Mouse (Mus musculus) neural tube, embryonic 11.5 days (tissue): ENCODE results near the gene Cyfip2. TPM values are rescaled to one million over a fixed set of nuclear protein-coding genes. Genes with fewer than 3 reads are reported as not detected.

ENCODE experiments used
- ATAC-seq: fragments of 200-750 bp; cut with Nextera tagmentation; 2 replicates; pipeline ENCODE4 v1.8.0; 2017; ENCODE audit warnings: moderate number of reproducible peaks, mild to moderate bottlenecking, moderate TSS enrichment, moderate library complexity; ENCODE audit not compliant: insufficient read depth, low FRiP score, low TSS enrichment
- DNase-seq: peaks from one replicate; pipeline ENCODE4 v3.0.0-alpha.2; 2015; ENCODE audit warnings: low spot score
- H3K27ac ChIP-seq: fragments of 300-500 bp; sonication (generic); 2 replicates; pipeline ENCODE4 v1.5.1; 2014; ENCODE audit warnings: low read depth, mild to moderate bottlenecking, low read length
- H3K27me3 ChIP-seq: fragments of 300-500 bp; sonication (generic); 2 replicates; pipeline ENCODE4 v1.6.1; 2014; ENCODE audit warnings: mild to moderate bottlenecking, low read length, mixed read lengths; ENCODE audit not compliant: control insufficient read depth, insufficient read depth
- H3K36me3 ChIP-seq: fragments of 300-500 bp; sonication (generic); 2 replicates; pipeline ENCODE4 v1.6.1; 2014; ENCODE audit warnings: mild to moderate bottlenecking, low read length, moderate library complexity, mixed read lengths; ENCODE audit not compliant: control insufficient read depth, insufficient read depth
- H3K4me1 ChIP-seq: fragments of 300-500 bp; sonication (generic); 2 replicates; pipeline ENCODE4 v1.6.1; 2014; ENCODE audit warnings: low read length, mixed read lengths; ENCODE audit not compliant: control insufficient read depth, insufficient read depth
- H3K4me2 ChIP-seq: fragments of 300-500 bp; sonication (generic); 2 replicates; pipeline ENCODE4 v1.6.1; 2014; ENCODE audit warnings: low read depth, mild to moderate bottlenecking, moderate library complexity
- H3K4me3 ChIP-seq: fragments of 300-500 bp; sonication (generic); 2 replicates; pipeline ENCODE4 v1.5.1; 2014; ENCODE audit warnings: low read depth, low read length
- H3K9ac ChIP-seq: fragments of 300-500 bp; sonication (generic); 2 replicates; pipeline ENCODE4 v1.6.1; 2014; ENCODE audit warnings: mild to moderate bottlenecking, low read length
- H3K9me3 ChIP-seq: fragments of 300-500 bp; sonication (generic); 2 replicates; pipeline ENCODE4 v1.6.1; 2016; ENCODE audit warnings: low read length; ENCODE audit not compliant: control insufficient read depth
- whole genome bisulfite sequencing: fragments of 180-500 bp; shearing (Covaris S2); extraction: QIAGEN DNeasy Blood & Tissue Kit; methylation state at CpG from one replicate; pipeline ENCODE4 v1.1.7; 2014; 5-methylcytosine and 5-hydroxymethylcytosine counted together
- polyA plus RNA-seq: library from polyadenylated mRNA; unstranded; fragments of >200 nt; fragmentation: Nextera tagmentation; extraction: Ambion mirVana; gene quantifications from 2 replicates; pipeline ENCODE4 v1.2.1, GENCODE M21; 2014

The Cyfip2 gene
- polyA plus RNA-seq, 1 experiment from 2014 or later = 66.4 TPM

DNA sequence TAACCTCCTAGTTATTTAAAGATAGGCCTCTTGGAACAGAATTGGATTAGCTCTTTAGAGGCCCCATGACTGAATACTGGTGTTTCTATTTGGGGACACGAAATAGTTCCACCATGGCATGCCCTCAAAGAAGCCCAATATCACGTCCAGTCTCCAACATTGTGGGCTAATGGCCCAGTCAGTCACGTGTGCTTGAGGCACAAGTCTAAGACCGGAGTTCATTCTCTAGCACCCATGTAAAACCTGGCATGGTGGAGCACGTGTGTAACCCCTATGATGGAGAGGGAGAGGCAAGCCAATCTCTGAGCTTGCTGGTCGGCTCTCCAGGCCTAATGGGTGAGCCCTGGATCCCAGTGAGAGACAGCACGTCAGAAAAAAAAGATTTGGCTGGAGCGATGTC, 36.5 kb downstream of the Cyfip2 start:
- no peaks in the 10 kb centered on the region for H3K27me3 ChIP-seq
- no peak for DNase-seq
- H3K9me3 ChIP-seq = no peaks in the 10 kb centered on the region
- H3K4me1 ChIP-seq = no peaks in the 10 kb centered on the region
- H3K4me3 ChIP-seq = no peak overlapping the region
- H3K4me2 ChIP-seq = no peak overlapping the region
- ATAC-seq = no peak
- WGBS = 90% methylated on average over 8 of the region's 8 CpGs
- H3K27ac ChIP-seq = no peak overlapping the region
- H3K9ac ChIP-seq = no peak overlapping the region
- H3K36me3 ChIP-seq = peaks cover 4% of the 10 kb centered on the region

DNA sequence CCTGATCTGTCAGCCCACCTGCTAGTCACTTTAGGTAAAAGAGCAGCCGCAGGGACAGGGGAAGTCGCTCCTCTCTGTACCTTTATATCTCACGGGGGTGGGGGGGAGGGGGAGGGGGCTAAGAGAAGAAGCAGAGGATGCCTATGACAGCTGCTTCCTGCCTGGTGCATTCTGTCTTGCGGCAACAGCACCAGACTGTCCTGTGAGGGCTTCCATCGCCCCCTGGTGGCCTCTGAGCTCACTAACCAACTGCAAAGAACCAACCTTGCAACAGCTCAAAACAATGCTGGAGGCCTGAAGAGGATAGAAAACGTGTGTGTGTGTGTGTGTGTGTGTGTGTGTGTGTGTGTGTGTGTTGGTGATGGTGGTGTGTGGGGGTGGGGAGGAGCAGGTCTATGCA, 37.4 kb downstream of the Cyfip2 start:
- Histone ChIP-seq H3K4me2 (no peak overlapping the region), H3K27me3 (no peaks in the 10 kb centered on the region), H3K9me3 (no peaks in the 10 kb centered on the region), H3K4me1 (no peaks in the 10 kb centered on the region), H3K9ac (no peak overlapping the region), H3K27ac (no peak overlapping the region), H3K4me3 (no peak overlapping the region), H3K36me3 (peaks cover 2% of the 10 kb centered on the region)
- DNase-seq (peak; percentile 76), ATAC-seq (peak; percentile 80)
- WGBS = 17% methylated on average over 5 of the region's 6 CpGs

DNA sequence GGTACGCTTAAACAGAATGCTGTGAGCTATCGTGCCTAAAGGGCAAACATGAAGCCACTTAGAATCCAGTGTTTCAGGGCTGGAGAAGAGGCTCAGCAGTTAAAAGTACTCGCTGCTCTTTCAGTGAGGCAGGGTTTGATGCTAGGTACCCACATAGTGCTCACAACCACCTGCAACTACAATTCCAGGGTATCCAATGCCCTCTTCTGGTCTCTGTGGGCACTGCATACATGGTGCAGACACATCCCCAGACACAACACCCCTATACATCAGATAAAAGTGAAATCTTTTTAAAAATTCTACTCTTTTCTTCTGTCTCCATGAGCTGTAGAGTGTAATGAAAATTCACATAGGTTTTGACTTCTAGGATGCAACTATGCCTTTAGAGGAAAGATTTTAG, 38.7 kb downstream of the Cyfip2 start:
- Histone ChIP-seq H3K27me3 (no peaks in the 10 kb centered on the region), H3K9me3 (no peaks in the 10 kb centered on the region), H3K4me1 (no peaks in the 10 kb centered on the region), H3K27ac (no peak overlapping the region), H3K36me3 (peaks cover 2% of the 10 kb centered on the region), H3K4me2 (no peak overlapping the region), H3K4me3 (no peak overlapping the region), H3K9ac (no peak overlapping the region)
- ATAC-seq (no peak), DNase-seq (no peak)
- whole genome bisulfite sequencing = 90% methylated on average over 3 of the region's 3 CpGs

DNA sequence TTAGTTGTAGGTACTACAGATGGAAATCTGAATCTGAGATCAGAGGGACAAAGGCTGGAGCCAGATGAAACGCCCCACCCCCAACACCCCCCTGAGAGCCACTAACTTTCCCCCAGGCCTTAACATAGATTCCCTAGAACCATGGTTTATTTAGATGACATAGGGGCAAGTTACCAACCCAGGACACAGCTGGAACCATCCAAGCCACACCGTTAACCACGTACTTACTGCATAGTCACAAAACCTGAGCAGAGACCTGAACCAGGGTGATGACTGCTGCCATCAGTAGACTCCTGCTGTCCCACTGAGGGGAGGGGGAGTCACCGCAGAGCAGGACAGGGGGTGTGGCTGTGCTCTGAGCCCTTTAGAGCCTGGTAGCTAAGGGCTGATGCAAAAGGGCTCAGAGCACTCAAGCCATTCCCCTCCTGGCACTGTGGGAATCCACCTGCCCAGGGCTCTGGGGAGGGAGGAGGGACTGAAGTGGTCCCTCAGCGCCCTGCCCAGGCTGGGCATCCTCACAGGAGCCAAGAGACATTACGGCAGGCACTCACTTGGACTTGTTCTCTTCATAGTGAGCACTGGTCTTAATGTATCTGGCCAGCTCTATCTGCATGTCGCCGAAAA, 40.5 kb downstream of the Cyfip2 start:
- Histone ChIP-seq H3K4me3 (no peak overlapping the region), H3K9ac (no peak overlapping the region), H3K27me3 (no peaks in the 10 kb centered on the region), H3K4me1 (no peaks in the 10 kb centered on the region), H3K36me3 (peaks cover 4% of the 10 kb centered on the region), H3K9me3 (no peaks in the 10 kb centered on the region), H3K4me2 (no peak overlapping the region), H3K27ac (no peak overlapping the region)
- 72% methylated on average over 8 of the region's 8 CpGs for WGBS
- no peak for ATAC-seq
- peak; percentile 6 for DNase-seq

DNA sequence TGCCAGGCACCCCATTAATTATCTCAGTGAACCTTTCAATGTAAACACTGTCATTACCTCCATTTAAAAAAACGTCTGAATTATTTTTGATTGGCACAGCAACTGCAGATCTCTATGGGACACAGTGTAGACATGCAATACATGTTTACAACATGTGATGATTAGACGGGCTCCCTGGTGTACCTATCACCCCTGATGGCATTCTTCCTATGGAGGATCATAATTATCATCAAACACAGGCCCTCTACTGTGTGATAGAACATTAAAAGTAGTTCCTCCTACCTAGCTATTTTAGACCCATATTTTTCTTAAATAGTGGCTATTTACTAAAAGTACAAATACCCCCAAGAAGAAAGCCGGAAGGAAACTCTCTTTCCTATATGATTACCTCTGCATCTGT, 42.8 kb downstream of the Cyfip2 start:
- ATAC-seq (no peak), DNase-seq (no peak)
- WGBS = 76% methylated on average over 3 of the region's 3 CpGs
- Histone ChIP-seq H3K27me3 (no peaks in the 10 kb centered on the region), H3K36me3 (peaks cover 10% of the 10 kb centered on the region), H3K4me1 (no peaks in the 10 kb centered on the region), H3K4me3 (no peak overlapping the region), H3K4me2 (no peak overlapping the region), H3K9ac (no peak overlapping the region), H3K9me3 (no peaks in the 10 kb centered on the region), H3K27ac (no peak overlapping the region)

DNA sequence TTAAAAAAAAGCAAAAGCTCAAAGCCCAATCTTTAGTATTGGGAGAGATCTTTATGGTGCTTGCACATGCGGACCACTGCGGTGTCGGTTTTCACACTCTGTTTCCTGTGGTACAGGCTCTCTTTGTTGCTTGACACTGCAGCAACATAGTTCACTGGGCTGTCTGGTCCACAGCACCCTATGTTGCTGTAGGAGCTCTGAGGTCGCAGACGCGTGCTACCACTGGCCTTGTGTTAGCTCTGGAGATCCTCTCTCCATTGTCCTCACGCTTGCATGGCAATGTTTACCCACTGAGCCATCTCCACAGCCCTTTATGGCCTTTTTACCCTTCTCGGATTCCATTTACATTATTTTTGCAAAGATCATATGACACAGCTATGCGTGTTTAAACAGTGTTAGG, 43.3 kb downstream of the Cyfip2 start:
- Histone ChIP-seq H3K36me3 (peaks cover 10% of the 10 kb centered on the region), H3K9me3 (no peaks in the 10 kb centered on the region), H3K4me1 (no peaks in the 10 kb centered on the region), H3K4me2 (no peak overlapping the region), H3K27ac (no peak overlapping the region), H3K4me3 (no peak overlapping the region), H3K9ac (no peak overlapping the region), H3K27me3 (no peaks in the 10 kb centered on the region)
- no peak for ATAC-seq
- DNase-seq = no peak
- 79% methylated on average over 9 of the region's 9 CpGs for WGBS

DNA sequence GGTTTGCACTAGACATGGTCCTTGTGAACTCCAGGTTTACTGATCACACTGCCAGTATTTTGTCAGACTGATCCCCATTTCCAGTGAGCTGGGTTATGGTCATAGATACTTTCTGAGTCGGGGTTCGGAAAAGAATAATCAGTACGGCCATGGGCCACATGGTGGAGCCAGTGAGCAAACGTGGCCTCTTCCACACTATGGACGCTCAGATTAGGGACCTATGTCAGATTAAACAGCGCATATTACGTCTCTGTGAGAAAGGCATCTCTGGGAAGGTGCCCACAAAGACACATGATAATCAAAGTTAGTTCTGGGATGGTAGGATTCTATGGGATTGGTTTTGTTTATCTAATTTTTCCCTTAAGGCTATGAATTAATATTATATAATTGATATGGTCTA, 43.7 kb downstream of the Cyfip2 start:
- H3K36me3 ChIP-seq = peaks cover 10% of the 10 kb centered on the region
- no peak overlapping the region for H3K4me3 ChIP-seq
- H3K9ac ChIP-seq = no peak overlapping the region
- ATAC-seq (peak; percentile 69; the same call in 1 of the 2 replicates), DNase-seq (peak; percentile 72)
- H3K9me3 ChIP-seq = no peaks in the 10 kb centered on the region
- no peak overlapping the region for H3K4me2 ChIP-seq
- H3K27me3 ChIP-seq = no peaks in the 10 kb centered on the region
- no peaks in the 10 kb centered on the region for H3K4me1 ChIP-seq
- H3K27ac ChIP-seq = no peak overlapping the region
- WGBS = 37% methylated on average over 7 of the region's 7 CpGs

DNA sequence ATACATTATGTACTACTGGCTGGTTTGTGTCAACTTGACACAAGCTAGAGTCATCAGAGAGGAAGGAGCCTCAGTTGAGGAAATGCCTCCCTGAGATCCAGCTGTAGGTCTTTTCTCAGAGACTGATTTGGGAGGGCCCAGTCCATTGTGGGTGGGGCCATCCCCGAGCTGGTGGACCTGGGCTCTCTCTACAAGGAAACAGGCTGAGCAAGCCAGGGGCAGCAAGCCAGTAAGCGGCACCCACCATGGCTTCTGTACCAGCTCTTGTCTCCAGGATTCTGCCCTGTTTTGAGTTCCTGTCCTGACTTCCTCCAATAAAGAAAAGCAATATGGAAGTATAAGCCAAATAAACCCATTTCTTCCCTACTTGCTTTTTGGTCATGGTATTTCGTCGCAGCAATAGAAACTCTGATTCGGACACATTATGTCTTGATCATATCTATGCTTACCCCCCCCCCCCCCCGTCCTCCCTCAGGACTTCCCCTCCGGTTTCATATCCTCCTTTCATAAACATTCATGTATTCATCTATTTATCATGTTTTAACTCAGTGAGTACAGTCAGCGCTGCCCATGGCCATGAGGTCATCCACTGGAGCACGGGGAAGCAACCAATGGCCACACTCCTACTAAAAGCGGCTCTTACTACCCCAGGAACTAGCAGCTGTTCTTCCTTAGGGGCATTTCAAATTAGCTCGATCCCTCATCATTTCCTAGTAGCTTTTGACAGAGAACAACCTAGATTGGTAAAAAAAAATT, 47.5 kb downstream of the Cyfip2 start:
- H3K9ac ChIP-seq = no peak overlapping the region
- H3K9me3 ChIP-seq = no peaks in the 10 kb centered on the region
- ATAC-seq = no peak
- no peaks in the 10 kb centered on the region for H3K27me3 ChIP-seq
- H3K4me3 ChIP-seq = no peak overlapping the region
- no peaks in the 10 kb centered on the region for H3K4me1 ChIP-seq
- H3K27ac ChIP-seq = no peak overlapping the region
- H3K4me2 ChIP-seq = no peak overlapping the region
- H3K36me3 ChIP-seq = peaks cover 8% of the 10 kb centered on the region
- WGBS = 90% methylated on average over 11 of the region's 11 CpGs
- no peak for DNase-seq

DNA sequence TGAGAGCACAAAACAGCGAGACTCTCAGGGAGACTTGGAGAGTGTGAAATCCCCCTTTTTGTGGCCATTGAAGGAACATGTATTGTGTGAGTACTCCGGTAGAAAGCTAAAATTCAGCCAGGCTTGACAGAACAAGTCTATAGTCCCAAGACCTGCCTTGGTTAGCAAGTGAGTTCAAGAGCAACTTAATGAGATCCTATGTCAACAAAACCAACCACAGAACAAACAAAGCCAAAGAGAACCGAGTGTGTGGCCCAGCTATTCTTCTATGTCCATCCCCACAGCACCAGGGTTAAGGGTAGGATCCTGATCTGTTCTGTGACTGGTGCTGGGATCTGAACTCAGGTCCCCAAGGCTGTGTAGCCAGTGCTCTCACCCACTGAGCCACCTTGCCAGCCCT, 48.1 kb downstream of the Cyfip2 start:
- no peak overlapping the region for H3K4me2 ChIP-seq
- ATAC-seq (no peak), DNase-seq (no peak)
- H3K4me3 ChIP-seq = no peak overlapping the region
- H3K9ac ChIP-seq = no peak overlapping the region
- no peak overlapping the region for H3K27ac ChIP-seq
- no peaks in the 10 kb centered on the region for H3K9me3 ChIP-seq
- 78% methylated on average over 3 of the region's 3 CpGs for WGBS
- no peaks in the 10 kb centered on the region for H3K27me3 ChIP-seq
- peaks cover 8% of the 10 kb centered on the region for H3K36me3 ChIP-seq
- no peaks in the 10 kb centered on the region for H3K4me1 ChIP-seq
